Mouse (Mus musculus) embryonic facial prominence, embryonic 14.5 days (tissue): ENCODE results near the gene Zfp281. TPM values are rescaled to one million over a fixed set of nuclear protein-coding genes. Genes with fewer than 3 reads are reported as not detected.

Experiments used
- ATAC-seq: fragments of 200-750 bp; cut with Nextera tagmentation; 2 replicates; pipeline ENCODE4 v1.8.0; 2017; ENCODE audit warnings: low read depth, moderate number of reproducible peaks, moderate TSS enrichment
- DNase-seq: peaks from one replicate; pipeline ENCODE4 v3.0.0-alpha.2; 2015; ENCODE audit warnings: low spot score
- H3K27ac ChIP-seq: fragments of 300-500 bp; sonication (generic); replicated peaks from 2 replicates; pipeline ENCODE4 v1.5.1; 2014; ENCODE audit warnings: low read depth, mild to moderate bottlenecking, low read length, moderate library complexity
- H3K27me3 ChIP-seq: fragments of 300-500 bp; sonication (generic); replicated peaks from 2 replicates; pipeline ENCODE4 v1.6.1; 2014; ENCODE audit warnings: low read length; ENCODE audit not compliant: control insufficient read depth, insufficient read depth
- H3K36me3 ChIP-seq: fragments of 300-500 bp; sonication (generic); 2 replicates; pipeline ENCODE4 v1.6.1; 2014; ENCODE audit warnings: low read length, mixed read lengths; ENCODE audit not compliant: control insufficient read depth, insufficient read depth
- H3K4me1 ChIP-seq: fragments of 300-500 bp; sonication (generic); 2 replicates; pipeline ENCODE4 v1.6.1; 2014; ENCODE audit warnings: antibody characterized with exemption, low read length; ENCODE audit not compliant: control insufficient read depth, insufficient read depth
- H3K4me2 ChIP-seq: fragments of 300-500 bp; sonication (generic); 2 replicates; pipeline ENCODE4 v1.6.1; 2014; ENCODE audit warnings: low read depth, mild to moderate bottlenecking, low read length, moderate library complexity, mixed read lengths
- H3K4me3 ChIP-seq: fragments of 300-500 bp; sonication (generic); 2 replicates; pipeline ENCODE4 v1.5.1; 2014; ENCODE audit warnings: low read depth, mild to moderate bottlenecking, low read length
- H3K9ac ChIP-seq: fragments of 300-500 bp; sonication (generic); 2 replicates; pipeline ENCODE4 v1.6.1; 2014; ENCODE audit warnings: low read depth, mild to moderate bottlenecking, low read length, moderate library complexity, mixed read lengths
- H3K9me3 ChIP-seq: fragments of 300-500 bp; sonication (generic); 2 replicates; pipeline ENCODE4 v1.6.1; 2016; ENCODE audit warnings: low read length; ENCODE audit not compliant: control insufficient read depth
- WGBS: fragments of 180-500 bp; shearing (Covaris S2); extraction: QIAGEN DNeasy Blood & Tissue Kit; methylation state at CpG from one replicate; pipeline ENCODE4 v1.1.7; 2014; 5-methylcytosine and 5-hydroxymethylcytosine counted together
- polyA plus RNA-seq: library from polyadenylated mRNA; unstranded; fragments of >200 nt; fragmentation: Nextera tagmentation; extraction: Ambion mirVana; gene quantifications from 2 replicates; pipeline ENCODE4 v1.2.1, GENCODE M21; 2014

Zfp281 gene
- polyA plus RNA-seq, 1 experiment from 2014 or later = 19.5 TPM

- H3K9ac ChIP-seq = no peak overlapping the region
- no peaks in the 10 kb centered on the region for H3K36me3 ChIP-seq
- no peaks in the 10 kb centered on the region for H3K9me3 ChIP-seq
- DNase-seq (no peak), ATAC-seq (no peak)
- H3K4me1 ChIP-seq = no peaks in the 10 kb centered on the region
- H3K27me3 ChIP-seq = no peaks in the 10 kb centered on the region
- no peak overlapping the region for H3K4me2 ChIP-seq
- H3K4me3 ChIP-seq = no peak overlapping the region
- WGBS = 75% methylated on average over 2 of the region's 2 CpGs
- no peak overlapping the region for H3K27ac ChIP-seq
Observed at GRCm38 (mm10) chr1:136639221-136639620, 14.5 kb downstream of the Zfp281 start.

GRCm38 (mm10) chr1:136642701-136643100 lies 18.0 kb downstream of the Zfp281 start:
- no peaks in the 10 kb centered on the region for H3K36me3 ChIP-seq
- no peak overlapping the region for H3K9ac ChIP-seq
- H3K4me2 ChIP-seq = no peak overlapping the region
- WGBS = 77% methylated on average over 3 of the region's 3 CpGs
- no peak overlapping the region for H3K27ac ChIP-seq
- H3K27me3 ChIP-seq = no peaks in the 10 kb centered on the region
- H3K4me1 ChIP-seq = no peaks in the 10 kb centered on the region; the same call in 1 of the 2 replicates
- ATAC-seq (no peak), DNase-seq (no peak)
- H3K9me3 ChIP-seq = no peaks in the 10 kb centered on the region
- H3K4me3 ChIP-seq = no peak overlapping the region

DNA sequence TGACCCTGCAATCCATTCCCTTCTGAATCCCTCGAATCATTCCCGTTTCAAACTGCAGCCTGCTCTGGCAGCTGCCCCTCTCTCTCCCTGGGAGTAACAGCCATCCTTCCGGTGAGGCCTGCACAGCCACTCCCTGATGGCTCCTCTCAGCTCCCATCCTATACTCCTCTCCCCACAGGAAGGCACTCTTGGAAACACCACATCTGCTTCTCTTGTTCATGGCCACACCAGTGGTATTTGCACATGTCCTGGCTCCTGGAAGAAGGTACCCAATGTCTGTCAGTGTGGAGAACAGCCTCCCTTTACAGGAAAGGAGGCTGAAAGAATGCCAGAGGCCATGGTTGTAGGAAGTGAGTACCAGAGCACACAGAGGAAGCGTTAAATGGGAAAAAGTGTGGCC lies 19.8 kb downstream of the Zfp281 start:
- no peak for DNase-seq
- no peak overlapping the region for H3K4me3 ChIP-seq
- WGBS = 27% methylated on average over 4 of the region's 4 CpGs
- no peaks in the 10 kb centered on the region for H3K36me3 ChIP-seq
- no peak for ATAC-seq
- H3K27ac ChIP-seq = no peak overlapping the region
- H3K9me3 ChIP-seq = no peaks in the 10 kb centered on the region
- H3K4me1 ChIP-seq = no peaks in the 10 kb centered on the region; the same call in 1 of the 2 replicates
- H3K27me3 ChIP-seq = no peaks in the 10 kb centered on the region
- H3K9ac ChIP-seq = no peak overlapping the region
- H3K4me2 ChIP-seq = no peak overlapping the region

GRCm38 (mm10) chr1:136645849-136646625 lies 21.3 kb downstream of the Zfp281 start:
- Histone ChIP-seq H3K27me3 (no peaks in the 10 kb centered on the region), H3K4me3 (no peak overlapping the region), H3K9me3 (no peaks in the 10 kb centered on the region), H3K9ac (no peak overlapping the region), H3K36me3 (no peaks in the 10 kb centered on the region), H3K4me2 (no peak overlapping the region), H3K27ac (no peak overlapping the region), H3K4me1 (no peaks in the 10 kb centered on the region; the same call in 1 of the 2 replicates)
- ATAC-seq (no peak), DNase-seq (no peak)
- 84% methylated on average over 8 of the region's 8 CpGs for WGBS

DNA sequence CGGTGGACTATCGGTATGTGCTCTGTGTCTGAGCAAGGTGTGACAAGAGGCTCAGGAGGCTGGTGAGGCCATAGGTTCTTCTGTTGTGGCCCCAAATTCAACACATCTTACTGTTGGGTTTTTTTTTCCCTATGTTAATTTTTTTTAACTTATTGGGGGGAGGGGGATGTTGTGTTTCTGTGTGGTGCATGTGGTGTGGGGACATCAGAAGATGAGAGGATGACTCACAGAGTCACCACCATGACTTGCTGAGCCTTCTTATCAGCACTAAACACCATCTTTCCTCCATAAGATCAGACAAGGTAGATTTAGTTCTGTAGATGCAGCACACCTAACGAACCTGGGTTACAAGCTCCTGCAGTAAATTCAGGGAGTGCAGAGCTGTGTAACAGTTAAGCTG lies 27.4 kb downstream of the Zfp281 start:
- no peak overlapping the region for H3K9ac ChIP-seq
- WGBS = 84% methylated on average over 3 of the region's 3 CpGs
- H3K4me3 ChIP-seq = no peak overlapping the region
- H3K27ac ChIP-seq = no peak overlapping the region
- no peak overlapping the region for H3K4me2 ChIP-seq
- ATAC-seq = no peak
- H3K36me3 ChIP-seq = no peaks in the 10 kb centered on the region
- H3K9me3 ChIP-seq = no peaks in the 10 kb centered on the region
- no peaks in the 10 kb centered on the region for H3K27me3 ChIP-seq
- H3K4me1 ChIP-seq = no peaks in the 10 kb centered on the region
- DNase-seq = no peak

DNA sequence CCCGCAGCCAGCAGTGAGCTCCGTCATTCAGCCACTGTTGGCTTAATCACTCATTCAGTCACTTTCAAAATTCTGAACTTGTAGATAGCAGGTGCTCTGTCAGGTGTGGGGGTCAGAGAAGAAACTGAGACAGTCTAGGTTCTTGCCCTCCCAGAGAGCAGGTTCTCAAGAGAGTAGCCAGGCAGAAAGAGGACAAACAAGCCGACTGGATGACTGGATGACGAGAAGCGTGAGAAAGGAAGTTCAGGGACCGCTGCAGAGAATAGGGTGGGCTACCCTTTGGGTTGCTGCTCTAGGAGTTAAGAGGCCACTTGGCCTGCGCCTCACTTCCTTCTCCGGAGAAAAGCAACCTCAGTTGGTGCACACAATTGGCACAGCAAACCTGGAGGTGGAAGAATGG lies 28.8 kb downstream of the Zfp281 start:
- DNase-seq = no peak
- Histone ChIP-seq H3K27me3 (no peaks in the 10 kb centered on the region), H3K36me3 (no peaks in the 10 kb centered on the region), H3K4me3 (no peak overlapping the region), H3K9me3 (no peaks in the 10 kb centered on the region), H3K9ac (no peak overlapping the region), H3K27ac (no peak overlapping the region), H3K4me1 (no peaks in the 10 kb centered on the region), H3K4me2 (no peak overlapping the region)
- WGBS = 84% methylated on average over 8 of the region's 8 CpGs
- no peak for ATAC-seq

- Histone ChIP-seq H3K36me3 (no peaks in the 10 kb centered on the region), H3K4me1 (no peaks in the 10 kb centered on the region), H3K4me3 (no peak overlapping the region), H3K9me3 (no peaks in the 10 kb centered on the region), H3K27me3 (no peaks in the 10 kb centered on the region), H3K4me2 (no peak overlapping the region), H3K9ac (no peak overlapping the region), H3K27ac (no peak overlapping the region)
- no peak for DNase-seq
- WGBS = 39% methylated on average over 11 of the region's 11 CpGs
- ATAC-seq = no peak
Observed at GRCm38 (mm10) chr1:136654385-136654784, 29.7 kb downstream of the Zfp281 start.

DNA sequence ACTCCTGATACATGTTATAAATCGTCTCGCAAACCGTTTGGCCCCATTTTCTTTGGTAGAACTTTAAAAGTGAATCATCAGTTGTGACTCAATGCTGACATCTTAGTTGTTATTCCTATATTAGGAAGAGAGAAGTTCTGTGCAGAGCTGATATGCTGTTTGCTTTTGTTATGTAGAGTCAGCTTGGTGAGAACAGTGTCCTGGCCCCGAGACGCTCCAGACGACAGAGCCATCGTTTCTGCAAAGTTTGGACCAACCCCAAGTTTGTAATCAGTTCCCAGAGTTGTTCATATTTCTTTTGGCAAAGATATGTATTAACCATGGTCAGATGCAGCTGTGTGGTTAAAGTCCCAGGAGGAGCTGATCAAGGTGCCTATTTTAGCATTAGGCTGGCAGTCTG lies 31.9 kb downstream of the Zfp281 start:
- Histone ChIP-seq H3K9me3 (no peaks in the 10 kb centered on the region), H3K4me1 (peaks cover 5% of the 10 kb centered on the region; the same call in 1 of the 2 replicates), H3K4me3 (no peak overlapping the region), H3K27ac (no peak overlapping the region), H3K4me2 (no peak overlapping the region), H3K36me3 (no peaks in the 10 kb centered on the region), H3K27me3 (no peaks in the 10 kb centered on the region), H3K9ac (no peak overlapping the region)
- DNase-seq = no peak
- 61% methylated on average over 7 of the region's 7 CpGs for WGBS
- no peak for ATAC-seq
